Mouse (Mus musculus): ENCODE data around the gene Ugt1a8.

DNA sequence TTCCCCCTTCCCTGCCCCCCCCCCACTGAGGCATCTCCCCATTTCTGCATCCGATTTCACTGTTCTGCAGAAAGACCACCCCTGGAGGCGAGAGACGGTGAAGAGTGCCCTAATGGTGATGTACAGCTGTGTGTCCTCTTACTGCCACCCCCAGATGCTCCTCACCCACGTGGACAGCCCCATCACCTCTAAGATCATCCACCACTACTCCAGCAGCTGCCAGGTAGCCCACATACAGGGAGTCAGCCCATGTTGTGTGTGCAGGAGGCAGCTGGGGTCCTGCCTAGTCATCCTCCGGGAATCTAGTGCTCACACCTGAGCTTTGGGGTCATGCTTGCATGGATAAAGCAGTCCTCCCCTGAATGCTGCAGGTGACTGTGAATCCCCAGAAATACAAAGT, 156.2 kb downstream of the Ugt1a8 start:
- TF ChIP-seq POLR2A (IDR thresholded peaks at IDR 0.05; ENCODE audit: borderline replicate concordance, extremely low read depth, low read depth, low read length): no peak
- no peak for TF ChIP-seq CTCF (IDR thresholded peaks at IDR 0.05; ENCODE audit: insufficient read depth, low read length)
